ENCODE assay signal across 9 mouse cellular contexts in genomic region chr3:93445165-93445705, GRCm38 (mm10). TPM values are rescaled to one million over a fixed set of nuclear protein-coding genes. Genes with fewer than 3 reads are reported as not detected.
DNase-seq lines count a peak whose midpoint lies in the region; ATAC-seq and TF ChIP-seq lines count a peak whose summit lies in the region.
"Had no signal": no experiment of that assay in that cellular context is flagged by ENCODE, and none has a peak within 500 bp of the region (broad histone marks: within the 10 kb centered on the region; RNA-seq: fewer than 3 reads in every experiment).

No protein-coding gene starts in this region.

- no peaks in the 10 kb centered on the region; the same call in 1 of the 2 replicates for H3K4me1 ChIP-seq in heart, adult 2 months (ENCODE audit: control insufficient read depth, insufficient read depth, low read length)
- 0 out of 2 replicates have a peak, but pooled peaks cover 11% of the 10 kb centered on the region for H3K4me1 ChIP-seq in kidney, embryonic 14.5 days (ENCODE audit: control insufficient read depth, insufficient read depth, low read length)
- 0 out of 2 replicates have a peak, but pooled peaks cover 5% of the 10 kb centered on the region for H3K4me1 ChIP-seq in liver, embryonic 12.5 days
- peaks cover 47% of the 10 kb centered on the region for H3K4me1 ChIP-seq in neural tube, embryonic 13.5 days (replicated peaks)

- peak overlapping the region; percentile 93 for H3K4me2 ChIP-seq in kidney, embryonic 14.5 days (replicated peaks; ENCODE audit: low read depth, low read length)
- peak overlapping the region; percentile 70 for H3K4me2 ChIP-seq in liver, embryonic 12.5 days
- H3K4me2 ChIP-seq in neural tube, embryonic 13.5 days, result peak overlapping the region; percentile 95

- peak; percentile 7 to 10 for DNase-seq in cerebellum, postnatal 14 days
- DNase-seq in cerebellum, adult 9-11 months, result no peak
- DNase-seq in brain, adult 2 months (ENCODE audit: low read depth, low spot score), result peak; percentile 78
- DNase-seq in heart, adult 2 months, result peak; percentile 10 to 38

- no peak overlapping the region for H3K9ac ChIP-seq in heart, adult 2 months (ENCODE audit: low read depth, low read length)
- H3K9ac ChIP-seq in kidney, embryonic 14.5 days (ENCODE audit: low read depth, low read length), result peak overlapping the region; percentile 53; the same call in 1 of the 2 replicates
- H3K9ac ChIP-seq in liver, embryonic 12.5 days, result no peak overlapping the region
- H3K9ac ChIP-seq in neural tube, embryonic 13.5 days, result peak overlapping the region; percentile 69

- no peak for TF ChIP-seq POLR2A in heart, adult 2 months (IDR thresholded peaks at IDR 0.05; ENCODE audit: insufficient read depth, low read depth, low read length)

- H3K27ac ChIP-seq in heart, adult 2 months, result no peak overlapping the region
- no peak overlapping the region for H3K27ac ChIP-seq in kidney, embryonic 14.5 days (ENCODE audit: low read depth, low read length)
- H3K27ac ChIP-seq in liver, embryonic 12.5 days, result no peak overlapping the region
- no peak overlapping the region for H3K27ac ChIP-seq in neural tube, embryonic 13.5 days (replicated peaks)

- peak overlapping the region; percentile 57 for H3K4me3 ChIP-seq in heart, adult 2 months
- H3K4me3 ChIP-seq in kidney, embryonic 14.5 days (ENCODE audit: low read length), result peak overlapping the region; percentile 57
- peak overlapping the region; percentile 50 for H3K4me3 ChIP-seq in liver, embryonic 12.5 days
- H3K4me3 ChIP-seq in neural tube, embryonic 13.5 days, result peak overlapping the region; percentile 61

- WGBS in heart, adult 2 months, result under 1% methylated on average over 36 of the region's 36 CpGs
- WGBS in kidney, embryonic 14.5 days, result under 1% methylated on average over 36 of the region's 36 CpGs
- 1% methylated on average over 36 of the region's 36 CpGs for WGBS in liver, embryonic 12.5 days (ENCODE audit: insufficient replicate concordance)
- 1% methylated on average over 36 of the region's 36 CpGs for WGBS in neural tube, embryonic 13.5 days

- no peaks in the 10 kb centered on the region for H3K9me3 ChIP-seq in kidney, embryonic 14.5 days (ENCODE audit: control insufficient read depth, low read length)
- H3K9me3 ChIP-seq in liver, embryonic 12.5 days (replicated peaks), result no peaks in the 10 kb centered on the region
- H3K9me3 ChIP-seq in neural tube, embryonic 13.5 days, result no peaks in the 10 kb centered on the region

- no peak for TF ChIP-seq EP300 in heart, adult 2 months (IDR thresholded peaks at IDR 0.05; ENCODE audit: insufficient read depth, low read depth, low read length)

- H3K79me2 ChIP-seq in heart, adult 2 months (replicated peaks; ENCODE audit: control insufficient read depth, insufficient read depth, low read length), result no peaks in the 10 kb centered on the region

- no peak; the same call in 1 of the 2 replicates for ATAC-seq in kidney, embryonic 14.5 days (ENCODE audit: low FRiP score, low TSS enrichment)
- no peak for ATAC-seq in liver, embryonic 12.5 days
- peak; percentile 22; the same call in 1 of the 2 replicates for ATAC-seq in neural tube, embryonic 13.5 days (ENCODE audit: low read depth)
- ATAC-seq in erythroblast, adult 5-6 weeks (replicated peaks; ENCODE audit: low FRiP score, poor library complexity, severe bottlenecking), result no peak

- H3K27me3 ChIP-seq in heart, adult 2 months (ENCODE audit: control insufficient read depth, insufficient read depth, low read length), result peaks cover 17% of the 10 kb centered on the region
- H3K27me3 ChIP-seq in kidney, embryonic 14.5 days (ENCODE audit: control insufficient read depth, insufficient read depth, low read length), result peaks cover 50% of the 10 kb centered on the region
- peaks cover 78% of the 10 kb centered on the region for H3K27me3 ChIP-seq in liver, embryonic 12.5 days (replicated peaks)
- H3K27me3 ChIP-seq in neural tube, embryonic 13.5 days, result peaks cover 71% of the 10 kb centered on the region

- no peaks in the 10 kb centered on the region for H3K36me3 ChIP-seq in heart, adult 2 months (ENCODE audit: control insufficient read depth, insufficient read depth, low read length)
- no peaks in the 10 kb centered on the region for H3K36me3 ChIP-seq in kidney, embryonic 14.5 days (ENCODE audit: control insufficient read depth, insufficient read depth, low read length)
- H3K36me3 ChIP-seq in liver, embryonic 12.5 days, result no peaks in the 10 kb centered on the region
- no peaks in the 10 kb centered on the region for H3K36me3 ChIP-seq in neural tube, embryonic 13.5 days

- no peak for TF ChIP-seq CTCF in heart, adult 2 months (IDR thresholded peaks at IDR 0.05)

- intact Hi-C loops in heart, adult 2 months (cut with DNase I), result no loop called here

RNA-seq across cellular contexts. Expression of gene Tchh, which starts 3.1 kb away (rescaled TPM):
- total RNA-seq in heart, adult 2 months (2021), result under 1 TPM; 0.08 to 0.14 TPM
- polyA plus RNA-seq in heart, adult 2 months (2012; rRNA removed), result 0.02 TPM in 1 of 2 replicates, not detected in the other
- 1.5 and 3.0 TPM in 2 replicates for polyA plus RNA-seq in kidney, embryonic 14.5 days (2014; fragmentation: Nextera tagmentation; extraction: Ambion mirVana)
- 0.11 and 0.16 TPM in 2 replicates for polyA plus RNA-seq in liver, embryonic 12.5 days (2016; fragmentation: Nextera tagmentation; extraction: Ambion mirVana)
- polyA plus RNA-seq in neural tube, embryonic 13.5 days (2015; fragmentation: Nextera tagmentation; extraction: Ambion mirVana), result 0.95 and 1.3 TPM in 2 replicates
- total RNA-seq in erythroblast, adult 5-6 weeks (2015; ENCODE audit: low replicate concordance), result 0.19 TPM in 1 of 2 replicates, not detected in the other
- not detected in 2 replicates for total RNA-seq in erythroblast, adult 5-6 weeks (2017; ENCODE audit: low replicate concordance)
- total RNA-seq: gastrocnemius, postnatal 36 days had no signal

RNA-seq across cellular contexts. Expression of gene Tchhl1, which starts 23.3 kb away (rescaled TPM):
- total RNA-seq in heart, adult 2 months (2021), result not detected
- not detected in 2 replicates for polyA plus RNA-seq in heart, adult 2 months (2012; rRNA removed)
- 0.46 and 0.54 TPM in 2 replicates for polyA plus RNA-seq in kidney, embryonic 14.5 days (2014; fragmentation: Nextera tagmentation; extraction: Ambion mirVana)
- polyA plus RNA-seq in liver, embryonic 12.5 days (2016; fragmentation: Nextera tagmentation; extraction: Ambion mirVana), result not detected in 2 replicates
- polyA plus RNA-seq in neural tube, embryonic 13.5 days (2015; fragmentation: Nextera tagmentation; extraction: Ambion mirVana), result not detected in 2 replicates
- not detected in 2 replicates for total RNA-seq in erythroblast, adult 5-6 weeks (2015; ENCODE audit: low replicate concordance)
- not detected in 2 replicates for total RNA-seq in erythroblast, adult 5-6 weeks (2017; ENCODE audit: low replicate concordance)
- total RNA-seq: gastrocnemius, postnatal 36 days had no signal

RNA-seq across cellular contexts. Expression of gene Rptn, which starts 51.7 kb away (rescaled TPM):
- total RNA-seq in heart, adult 2 months (2021), result not detected
- polyA plus RNA-seq in heart, adult 2 months (2012; rRNA removed), result 0.02 TPM in 1 of 2 replicates, not detected in the other
- polyA plus RNA-seq in kidney, embryonic 14.5 days (2014; fragmentation: Nextera tagmentation; extraction: Ambion mirVana), result not detected in 2 replicates
- 0.05 and 0.06 TPM in 2 replicates for polyA plus RNA-seq in liver, embryonic 12.5 days (2016; fragmentation: Nextera tagmentation; extraction: Ambion mirVana)
- not detected in 2 replicates for polyA plus RNA-seq in neural tube, embryonic 13.5 days (2015; fragmentation: Nextera tagmentation; extraction: Ambion mirVana)
- not detected in 2 replicates for total RNA-seq in erythroblast, adult 5-6 weeks (2015; ENCODE audit: low replicate concordance)
- not detected in 2 replicates for total RNA-seq in erythroblast, adult 5-6 weeks (2017; ENCODE audit: low replicate concordance)
- total RNA-seq: gastrocnemius, postnatal 36 days had no signal

Comparison
In these comparisons a context has a peak if more than half of its experiments do, and no peak if none do; other contexts are left out.
1. H3K9ac ChIP-seq: peak in kidney, embryonic 14.5 days (single experiment) and neural tube, embryonic 13.5 days (single experiment); none in heart, adult 2 months (single experiment) and liver, embryonic 12.5 days (single experiment).
2. Peak in every context shown above with its lines, with median percentiles within 50 percentile points of each other: H3K4me3 ChIP-seq and H3K4me2 ChIP-seq.